ENCODE assay signal across 8 mouse cellular contexts in the genomic region with DNA sequence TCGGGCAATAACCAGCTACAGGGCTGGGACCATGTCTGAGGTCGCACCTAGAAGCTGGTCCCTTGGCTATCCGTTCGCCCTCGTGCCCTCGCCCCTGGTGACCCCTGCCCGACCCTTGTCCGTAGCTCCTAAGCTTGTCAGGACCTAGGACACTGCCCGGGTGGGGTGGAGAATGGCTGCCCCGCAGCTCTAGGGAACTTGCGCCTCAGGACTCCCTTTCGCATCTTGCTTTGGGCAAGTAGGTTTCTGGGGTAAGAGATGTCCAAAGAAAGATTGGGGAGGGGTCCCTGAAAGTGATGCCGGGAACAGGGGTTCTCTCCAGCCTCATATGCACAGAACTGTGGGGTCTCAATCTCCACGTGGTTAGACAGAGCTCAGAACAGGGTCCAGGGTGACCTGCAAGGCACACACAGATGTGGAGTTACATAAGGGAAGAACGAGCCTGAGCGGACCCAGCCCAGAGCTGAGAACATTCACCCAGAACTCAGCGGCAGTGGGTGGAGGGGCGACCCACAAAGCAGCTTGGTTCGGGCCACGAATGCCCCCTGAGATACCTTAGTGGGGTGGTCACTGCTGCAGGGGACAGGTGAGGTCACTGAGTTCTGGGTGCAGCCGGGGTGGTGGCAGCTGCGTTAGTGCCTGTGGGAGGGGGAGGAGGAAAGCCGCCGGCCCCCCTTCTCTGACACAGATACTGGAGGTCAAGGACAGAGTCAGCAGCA. TPM values are rescaled to one million over a fixed set of nuclear protein-coding genes. Genes with fewer than 3 reads are reported as not detected.
DNase-seq lines count a peak whose midpoint lies in the region; ATAC-seq and TF ChIP-seq lines count a peak whose summit lies in the region.

No protein-coding gene starts in this region.

- peaks cover 49% of the 10 kb centered on the region for H3K27me3 ChIP-seq in lung, postnatal 0 days (replicated peaks; ENCODE audit: insufficient read depth, low read length)
- peaks cover 62% of the 10 kb centered on the region for H3K27me3 ChIP-seq in forebrain, embryonic 13.5 days
- peaks cover 82% of the 10 kb centered on the region for H3K27me3 ChIP-seq in limb, embryonic 10.5 days (ENCODE audit: low read depth, poor library complexity, severe bottlenecking)
- H3K27me3 ChIP-seq in neural tube, embryonic 14.5 days (ENCODE audit: control insufficient read depth, insufficient read depth, low read length): peaks cover 29% of the 10 kb centered on the region

- no peak overlapping the region for H3K9ac ChIP-seq in lung, postnatal 0 days (replicated peaks; ENCODE audit: low read depth)
- peak overlapping the region; percentile 61; the same call in 1 of the 2 replicates for H3K9ac ChIP-seq in forebrain, embryonic 13.5 days
- H3K9ac ChIP-seq in neural tube, embryonic 14.5 days (replicated peaks; ENCODE audit: low read depth, low read length): peak overlapping the region; percentile 51

- no peak for TF ChIP-seq CTCF in lung, postnatal 0 days (IDR thresholded peaks at IDR 0.05)

- WGBS in lung, postnatal 0 days: 11% methylated on average over 24 of the region's 24 CpGs
- WGBS in forebrain, embryonic 13.5 days: 9% methylated on average over 24 of the region's 24 CpGs
- 10% methylated on average over 24 of the region's 24 CpGs for WGBS in limb, embryonic 10.5 days
- WGBS in neural tube, embryonic 14.5 days: 8% methylated on average over 24 of the region's 24 CpGs

- H3K9me3 ChIP-seq in lung, postnatal 0 days (ENCODE audit: low read length): no peaks in the 10 kb centered on the region
- no peaks in the 10 kb centered on the region for H3K9me3 ChIP-seq in forebrain, embryonic 13.5 days (replicated peaks)
- H3K9me3 ChIP-seq in limb, embryonic 10.5 days (replicated peaks): no peaks in the 10 kb centered on the region
- no peaks in the 10 kb centered on the region for H3K9me3 ChIP-seq in neural tube, embryonic 14.5 days (ENCODE audit: control insufficient read depth, low read length)

- DNase-seq in lung, postnatal 0 days (ENCODE audit: low spot score): no peak
- no peak for DNase-seq in lung, postnatal 10 days
- no peak for DNase-seq in limb, embryonic 10.5 days (ENCODE audit: low spot score)
- DNase-seq in MN1 (ENCODE audit: low spot score): no peak
- DNase-seq in adrenal gland, adult 8-10 months: no peak

- no peak for TF ChIP-seq EP300 in lung, postnatal 0 days (IDR thresholded peaks at IDR 0.05)

- no peak overlapping the region for H3K27ac ChIP-seq in lung, postnatal 0 days (ENCODE audit: low read length)
- no peak overlapping the region for H3K27ac ChIP-seq in forebrain, embryonic 13.5 days
- no peak overlapping the region for H3K27ac ChIP-seq in limb, embryonic 10.5 days
- no peak overlapping the region for H3K27ac ChIP-seq in neural tube, embryonic 14.5 days (ENCODE audit: low read depth, low read length)

- peaks cover 8% of the 10 kb centered on the region; the same call in 1 of the 2 replicates for H3K4me1 ChIP-seq in lung, postnatal 0 days (ENCODE audit: insufficient read depth, low read depth, low read length)
- peaks cover 35% of the 10 kb centered on the region for H3K4me1 ChIP-seq in forebrain, embryonic 13.5 days
- H3K4me1 ChIP-seq in limb, embryonic 10.5 days: peaks cover 26% of the 10 kb centered on the region
- peaks cover 18% of the 10 kb centered on the region for H3K4me1 ChIP-seq in neural tube, embryonic 14.5 days (ENCODE audit: control insufficient read depth, insufficient read depth, low read length)

- peak overlapping the region; percentile 85 for H3K4me2 ChIP-seq in lung, postnatal 0 days (replicated peaks; ENCODE audit: low read depth, low read length)
- H3K4me2 ChIP-seq in forebrain, embryonic 13.5 days: peak overlapping the region; percentile 96
- H3K4me2 ChIP-seq in neural tube, embryonic 14.5 days (ENCODE audit: low read depth, low read length): peak overlapping the region; percentile 95

- ATAC-seq in lung, postnatal 0 days: no peak
- no peak for ATAC-seq in forebrain, embryonic 13.5 days
- no peak; the same call in 1 of the 2 replicates for ATAC-seq in neural tube, embryonic 14.5 days (ENCODE audit: low read depth)
- ATAC-seq in activated CD4-positive, CD25-positive, alpha-beta regulatory T cell, adult 4 months: no peak

- peak overlapping the region; percentile 42; the same call in 1 of the 2 replicates for H3K4me3 ChIP-seq in lung, postnatal 0 days (ENCODE audit: low read depth, low read length)
- H3K4me3 ChIP-seq in forebrain, embryonic 13.5 days: peak overlapping the region; percentile 58
- H3K4me3 ChIP-seq in limb, embryonic 10.5 days: peak overlapping the region; percentile 63
- H3K4me3 ChIP-seq in neural tube, embryonic 14.5 days (ENCODE audit: low read depth, low read length): peak overlapping the region; percentile 63

- H3K36me3 ChIP-seq in lung, postnatal 0 days (ENCODE audit: insufficient read depth, low read length): no peaks in the 10 kb centered on the region
- no peaks in the 10 kb centered on the region for H3K36me3 ChIP-seq in forebrain, embryonic 13.5 days (ENCODE audit: poor library complexity, severe bottlenecking)
- no peaks in the 10 kb centered on the region for H3K36me3 ChIP-seq in limb, embryonic 10.5 days
- no peaks in the 10 kb centered on the region for H3K36me3 ChIP-seq in neural tube, embryonic 14.5 days (ENCODE audit: control insufficient read depth, insufficient read depth, low read length)

RNA-seq across cellular contexts. Expression of gene Hrh3, which starts 0.5 kb away (rescaled TPM):
- 0.14 TPM in 1 of 2 replicates, not detected in the other for polyA plus RNA-seq in lung, postnatal 0 days (2015; fragmentation: Nextera tagmentation; extraction: Ambion mirVana)
- 2.3 and 2.8 TPM in 2 replicates for polyA plus RNA-seq in forebrain, embryonic 13.5 days (2015; fragmentation: Nextera tagmentation; extraction: Ambion mirVana)
- polyA plus RNA-seq in limb, embryonic 10.5 days (2016; fragmentation: Nextera tagmentation; extraction: Ambion mirVana): not detected in 2 replicates
- 1.5 and 1.8 TPM in 2 replicates for polyA plus RNA-seq in neural tube, embryonic 14.5 days (2014; fragmentation: Nextera tagmentation; extraction: Ambion mirVana)
- total RNA-seq in adrenal gland, adult 8-10 months (2022): under 1 TPM; 0.17 to 0.89 (median 0.27) TPM
- polyA plus RNA-seq in activated CD4-positive, CD25-positive, alpha-beta regulatory T cell, adult 4 months (2017; shearing (Covaris generic)): not detected

RNA-seq across cellular contexts. Expression of gene Osbpl2, which starts 14.3 kb away (rescaled TPM):
- 35.3 and 36.1 TPM in 2 replicates for polyA plus RNA-seq in lung, postnatal 0 days (2015; fragmentation: Nextera tagmentation; extraction: Ambion mirVana)
- 48.8 and 53.1 TPM in 2 replicates for polyA plus RNA-seq in forebrain, embryonic 13.5 days (2015; fragmentation: Nextera tagmentation; extraction: Ambion mirVana)
- polyA plus RNA-seq in limb, embryonic 10.5 days (2016; fragmentation: Nextera tagmentation; extraction: Ambion mirVana): 18.5 and 25.6 TPM in 2 replicates
- polyA plus RNA-seq in neural tube, embryonic 14.5 days (2014; fragmentation: Nextera tagmentation; extraction: Ambion mirVana): 77.4 and 78.2 TPM in 2 replicates
- total RNA-seq in adrenal gland, adult 8-10 months (2022): 10 to 100 TPM; 41.8 to 61.6 (median 48.6) TPM
- 10 to 100 TPM; 19.3 to 21.4 TPM for polyA plus RNA-seq in activated CD4-positive, CD25-positive, alpha-beta regulatory T cell, adult 4 months (2017; shearing (Covaris generic))

RNA-seq across cellular contexts. Expression of gene Mtg2, which starts 34.4 kb away (rescaled TPM):
- polyA plus RNA-seq in lung, postnatal 0 days (2015; fragmentation: Nextera tagmentation; extraction: Ambion mirVana): 18.7 and 18.9 TPM in 2 replicates
- 34.2 and 34.8 TPM in 2 replicates for polyA plus RNA-seq in forebrain, embryonic 13.5 days (2015; fragmentation: Nextera tagmentation; extraction: Ambion mirVana)
- 32.1 and 33.1 TPM in 2 replicates for polyA plus RNA-seq in limb, embryonic 10.5 days (2016; fragmentation: Nextera tagmentation; extraction: Ambion mirVana)
- 33.3 and 34.2 TPM in 2 replicates for polyA plus RNA-seq in neural tube, embryonic 14.5 days (2014; fragmentation: Nextera tagmentation; extraction: Ambion mirVana)
- 10 to 100 TPM; 17.3 to 26.1 (median 21.6) TPM for total RNA-seq in adrenal gland, adult 8-10 months (2022)
- polyA plus RNA-seq in activated CD4-positive, CD25-positive, alpha-beta regulatory T cell, adult 4 months (2017; shearing (Covaris generic)): 10 to 100 TPM; 27.0 to 39.1 TPM
